Mouse (Mus musculus) WW6 (cell line): ENCODE results near the gene Pttg1.

Source experiments
- DNase-seq: peaks from one replicate; pipeline ENCODE4 v3.0.0-alpha.2; 2013; ENCODE audit warnings: low read depth, low spot score

Pttg1 gene

GRCm38 (mm10) chr11:43374956-43375355 lies 51.1 kb downstream of the Pttg1 start:
- no peak for DNase-seq

- DNase-seq: no peak
Observed at GRCm38 (mm10) chr11:43373367-43373766, 52.7 kb downstream of the Pttg1 start.

GRCm38 (mm10) chr11:43371807-43372206 lies 54.2 kb downstream of the Pttg1 start:
- no peak for DNase-seq
